Mouse (Mus musculus) embryonic facial prominence, embryonic 15.5 days (tissue): ENCODE results near the gene Nabp1. TPM values are rescaled to one million over a fixed set of nuclear protein-coding genes. Genes with fewer than 3 reads are reported as not detected.
"Not testable (repeated sequence)": the region's sequence is repeated elsewhere in the genome, so short reads cannot be mapped to it uniquely, and the experiment has no call there.

Source experiments
- ATAC-seq: fragments of 200-750 bp; cut with Nextera tagmentation; 2 replicates; pipeline ENCODE4 v1.8.0; 2017; ENCODE audit warnings: low read depth, moderate TSS enrichment; ENCODE audit not compliant: insufficient number of reproducible peaks, low FRiP score, low TSS enrichment
- H3K27ac ChIP-seq: fragments of 300-500 bp; sonication (generic); replicated peaks from 2 replicates; pipeline ENCODE4 v1.5.1; 2015; ENCODE audit warnings: mild to moderate bottlenecking, inconsistent platforms
- H3K27me3 ChIP-seq: fragments of 300-500 bp; sonication (generic); 2 replicates; pipeline ENCODE4 v1.6.1; 2015; ENCODE audit warnings: inconsistent platforms
- H3K36me3 ChIP-seq: fragments of 300-500 bp; sonication (generic); 2 replicates; pipeline ENCODE4 v1.6.1; 2015; ENCODE audit warnings: mild to moderate bottlenecking, inconsistent platforms
- H3K4me1 ChIP-seq: fragments of 300-500 bp; sonication (generic); 2 replicates; pipeline ENCODE4 v1.6.1; 2015; ENCODE audit warnings: inconsistent platforms
- H3K4me2 ChIP-seq: fragments of 300-500 bp; sonication (generic); replicated peaks from 2 replicates; pipeline ENCODE4 v1.6.1; 2015; ENCODE audit warnings: mild to moderate bottlenecking, inconsistent platforms
- H3K4me3 ChIP-seq: fragments of 300-500 bp; sonication (generic); replicated peaks from 2 replicates; pipeline ENCODE4 v1.5.1; 2015; ENCODE audit warnings: mild to moderate bottlenecking, inconsistent platforms
- H3K9ac ChIP-seq: fragments of 300-500 bp; sonication (generic); 2 replicates; pipeline ENCODE4 v1.6.1; 2015; ENCODE audit warnings: inconsistent platforms
- H3K9me3 ChIP-seq: fragments of 300-500 bp; sonication (generic); replicated peaks from 2 replicates; pipeline ENCODE4 v1.6.1; 2016; ENCODE audit warnings: inconsistent platforms
- WGBS: fragments of 180-500 bp; shearing (Covaris S2); methylation state at CpG from one replicate; pipeline ENCODE4 v1.1.7; 2015; 5-methylcytosine and 5-hydroxymethylcytosine counted together
- polyA plus RNA-seq: library from polyadenylated mRNA; unstranded; fragments of >200 nt; fragmentation: Nextera tagmentation; extraction: Ambion mirVana; gene quantifications from 2 replicates; pipeline ENCODE4 v1.2.1, GENCODE M21; 2015

Gene Nabp1
- polyA plus RNA-seq, 1 experiment from 2014 or later: 7.8 TPM

DNA sequence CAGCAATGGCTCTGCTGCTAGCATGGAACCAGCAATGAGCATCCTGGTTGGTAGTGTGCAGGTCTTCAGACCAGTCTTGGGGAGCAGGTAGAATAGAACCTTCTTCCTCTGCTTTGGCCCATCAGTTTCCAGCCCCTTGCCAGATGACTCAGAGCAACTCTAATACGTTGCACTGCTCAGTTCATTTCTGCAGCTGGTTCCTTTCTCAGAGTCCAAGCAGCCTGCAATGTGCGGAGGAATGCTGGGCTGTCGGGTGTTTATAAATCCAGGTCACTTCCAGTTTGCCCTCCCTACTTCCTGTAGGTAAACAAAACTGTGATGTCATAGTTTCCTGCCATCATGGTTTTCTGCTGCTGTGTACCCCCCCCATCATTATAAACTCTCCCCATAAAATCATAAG is 21.0 kb downstream of the Nabp1 start:
- Histone ChIP-seq H3K27me3 (no peaks in the 10 kb centered on the region), H3K4me1 (no peaks in the 10 kb centered on the region), H3K4me3 (no peak overlapping the region), H3K9ac (no peak overlapping the region), H3K36me3 (no peaks in the 10 kb centered on the region), H3K9me3 (no peaks in the 10 kb centered on the region), H3K27ac (no peak overlapping the region), H3K4me2 (no peak overlapping the region)
- WGBS: 68% methylated on average over 3 of the region's 3 CpGs
- no peak for ATAC-seq

DNA sequence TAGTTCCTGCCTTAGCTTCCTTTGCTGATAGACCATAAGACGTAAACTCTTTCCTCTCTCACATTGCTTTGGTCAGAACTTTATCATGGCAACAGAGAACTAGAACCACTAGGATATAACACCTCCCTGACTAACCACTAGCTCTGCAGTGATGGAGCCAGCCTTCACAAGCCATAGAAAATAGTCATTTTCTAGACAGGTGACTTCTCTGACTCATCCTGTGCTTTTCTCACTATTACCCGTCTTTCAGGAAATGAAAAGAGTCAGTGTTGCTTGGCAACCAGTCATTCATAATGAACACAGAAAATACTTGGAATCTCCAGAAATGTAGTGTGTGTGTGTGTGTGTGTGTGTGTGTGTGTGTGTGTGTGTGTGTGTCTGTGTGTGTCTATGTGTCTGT is 29.4 kb downstream of the Nabp1 start:
- no peak for ATAC-seq
- no peak overlapping the region for H3K4me2 ChIP-seq
- H3K36me3 ChIP-seq: no peaks in the 10 kb centered on the region
- H3K4me3 ChIP-seq: no peak overlapping the region
- no peaks in the 10 kb centered on the region for H3K9me3 ChIP-seq
- H3K27me3 ChIP-seq: no peaks in the 10 kb centered on the region
- 53% methylated on average over 2 of the region's 2 CpGs for WGBS
- H3K9ac ChIP-seq: no peak overlapping the region
- H3K4me1 ChIP-seq: no peaks in the 10 kb centered on the region
- no peak overlapping the region for H3K27ac ChIP-seq

DNA sequence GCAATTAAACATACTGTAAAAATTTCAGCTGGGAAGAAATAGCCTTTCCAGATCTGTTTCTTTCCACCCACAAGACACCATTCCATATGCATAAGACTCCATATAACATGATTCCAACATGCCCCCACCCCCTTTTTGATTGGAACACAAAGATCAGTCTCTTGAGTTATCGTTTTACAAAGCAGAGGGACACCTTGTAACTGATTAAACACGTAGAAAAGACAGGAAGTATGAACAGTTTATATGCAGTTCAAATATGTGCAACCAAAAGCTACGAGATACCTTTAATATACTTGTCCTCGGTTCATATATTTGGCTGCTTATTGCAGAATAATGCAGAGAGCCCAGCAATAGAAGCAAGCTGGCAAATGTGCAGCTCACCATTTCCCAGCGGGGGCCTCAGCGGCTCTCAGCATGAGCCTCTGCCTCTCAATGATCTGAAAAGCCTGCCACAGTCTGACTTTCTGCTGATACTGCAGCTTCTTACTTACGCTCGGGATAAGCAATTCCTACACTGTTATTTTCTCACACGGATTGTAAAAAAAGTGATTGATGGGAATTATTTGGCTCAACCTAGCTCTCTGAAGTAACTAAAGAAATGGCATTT is 32.3 kb downstream of the Nabp1 start:
- H3K4me1 ChIP-seq: no peaks in the 10 kb centered on the region
- H3K4me2 ChIP-seq: no peak overlapping the region
- H3K9me3 ChIP-seq: no peaks in the 10 kb centered on the region
- H3K9ac ChIP-seq: no peak overlapping the region
- no peaks in the 10 kb centered on the region for H3K27me3 ChIP-seq
- no peaks in the 10 kb centered on the region for H3K36me3 ChIP-seq
- no peak for ATAC-seq
- WGBS: 29% methylated on average over 9 of the region's 9 CpGs
- H3K27ac ChIP-seq: no peak overlapping the region
- H3K4me3 ChIP-seq: no peak overlapping the region

DNA sequence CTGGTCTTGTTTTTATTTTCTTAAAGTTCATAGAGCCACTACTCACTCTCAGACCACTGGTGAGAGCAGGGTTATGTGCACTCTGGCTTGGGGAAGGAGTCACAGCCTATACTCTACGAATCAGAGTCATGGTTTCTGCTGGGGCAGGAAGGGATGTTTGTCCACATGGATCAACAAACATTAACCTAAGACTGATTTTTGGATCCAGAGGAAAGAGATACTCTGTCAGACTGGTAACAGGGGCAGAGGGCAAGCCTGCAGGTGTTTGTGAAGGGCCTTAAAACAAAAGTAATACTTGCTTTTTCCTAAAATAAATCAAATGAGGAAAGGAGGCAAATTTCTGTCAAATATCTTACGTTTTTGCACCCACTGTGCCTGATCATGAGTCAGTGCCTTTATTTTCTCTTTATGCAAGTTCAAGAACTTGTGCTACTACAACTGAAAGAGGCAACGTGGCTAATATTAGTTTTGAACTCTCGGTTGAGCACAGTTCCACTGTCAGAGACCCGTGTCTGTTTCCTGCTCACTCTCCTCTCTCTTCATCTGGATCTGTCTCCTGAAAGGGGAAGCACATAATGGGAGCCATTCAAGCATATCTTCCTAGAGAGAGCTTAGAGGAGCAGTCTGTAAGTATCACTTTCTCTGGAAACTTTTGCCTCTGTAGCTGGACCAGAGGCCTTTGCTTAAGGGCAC is 32.9 kb downstream of the Nabp1 start:
- Histone ChIP-seq H3K27me3 (no peaks in the 10 kb centered on the region), H3K9ac (no peak overlapping the region), H3K4me2 (no peak overlapping the region), H3K36me3 (no peaks in the 10 kb centered on the region), H3K9me3 (no peaks in the 10 kb centered on the region), H3K4me3 (no peak overlapping the region), H3K27ac (no peak overlapping the region), H3K4me1 (no peaks in the 10 kb centered on the region)
- 47% methylated on average over 5 of the region's 5 CpGs for WGBS
- no peak for ATAC-seq

DNA sequence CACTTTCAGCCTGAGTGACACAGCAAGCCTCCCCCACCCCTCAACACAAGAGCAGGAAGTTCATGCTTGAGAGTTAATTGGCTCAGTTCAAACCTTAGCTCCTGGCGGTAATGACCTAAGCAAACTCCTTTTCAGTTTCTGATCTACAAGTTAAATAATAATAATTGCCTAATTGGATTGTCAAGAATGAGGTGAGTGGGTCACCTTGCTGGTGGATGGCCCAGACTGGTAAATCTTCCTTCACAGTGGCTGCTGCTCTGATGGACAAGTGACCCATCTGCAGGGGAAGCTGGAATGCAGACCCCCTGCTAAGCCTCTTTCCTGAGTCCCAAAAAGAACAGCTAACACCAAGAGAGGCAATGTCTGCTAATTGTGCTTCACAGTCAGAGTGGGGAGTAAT is 48.5 kb downstream of the Nabp1 start:
- Histone ChIP-seq H3K27me3 (no peaks in the 10 kb centered on the region), H3K27ac (no peak overlapping the region), H3K36me3 (no peaks in the 10 kb centered on the region), H3K9me3 (no peaks in the 10 kb centered on the region), H3K4me2 (no peak overlapping the region), H3K4me3 (no peak overlapping the region), H3K9ac (no peak overlapping the region), H3K4me1 (no peaks in the 10 kb centered on the region)
- ATAC-seq: no peak
- 3% methylated on average over 1 of the region's 1 CpGs for WGBS

DNA sequence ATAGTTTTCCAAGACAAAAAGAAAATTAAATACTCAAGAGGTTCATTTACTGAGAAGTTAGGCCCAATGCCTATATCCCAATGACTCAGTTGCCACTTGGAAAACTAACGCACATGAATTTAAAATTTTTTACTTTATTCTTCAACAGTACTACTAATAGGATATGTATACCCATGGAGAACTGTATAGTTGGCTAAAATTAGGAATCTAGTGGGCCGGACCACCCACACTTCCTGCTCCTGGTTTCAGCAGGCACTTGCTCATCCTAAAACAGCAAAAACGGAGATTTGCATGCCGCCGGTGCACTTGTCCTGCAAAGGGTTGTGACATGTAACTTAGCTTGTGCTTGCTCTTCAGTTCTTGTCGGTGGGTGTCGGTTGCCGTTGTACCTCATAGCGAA is 51.9 kb downstream of the Nabp1 start:
- H3K4me2 ChIP-seq: no peak overlapping the region
- H3K9ac ChIP-seq: no peak overlapping the region
- 94% methylated on average over 9 of the region's 9 CpGs for WGBS
- no peaks in the 10 kb centered on the region for H3K27me3 ChIP-seq
- no peaks in the 10 kb centered on the region for H3K36me3 ChIP-seq
- H3K27ac ChIP-seq: no peak overlapping the region
- no peak overlapping the region for H3K4me3 ChIP-seq
- no peak for ATAC-seq
- no peaks in the 10 kb centered on the region for H3K4me1 ChIP-seq
- no peaks in the 10 kb centered on the region for H3K9me3 ChIP-seq

DNA sequence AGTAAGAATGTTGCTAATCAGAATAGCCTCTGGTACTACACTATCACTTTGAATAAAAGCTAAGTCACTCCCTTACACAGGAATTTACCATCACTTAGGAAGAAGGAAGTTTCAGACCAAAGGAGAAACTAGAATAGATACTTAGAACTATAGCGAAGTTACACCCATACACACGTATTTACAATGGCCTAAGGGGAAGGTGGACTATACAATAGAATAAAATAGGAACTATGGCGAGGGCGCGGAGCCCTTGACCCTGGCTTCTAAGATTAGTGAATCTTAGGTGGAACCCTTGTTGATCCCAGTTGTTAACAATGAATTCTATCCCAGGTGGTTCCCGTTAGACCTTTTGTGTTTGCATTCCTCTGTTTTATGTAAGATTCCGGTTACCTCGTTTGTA is 57.2 kb downstream of the Nabp1 start:
- H3K4me2 ChIP-seq, H3K27ac ChIP-seq, ATAC-seq, H3K4me3 ChIP-seq, H3K36me3 ChIP-seq, H3K9ac ChIP-seq, H3K4me1 ChIP-seq, H3K27me3 ChIP-seq, H3K9me3 ChIP-seq: not testable (repeated sequence)
- WGBS: 95% methylated on average over 8 of the region's 8 CpGs

DNA sequence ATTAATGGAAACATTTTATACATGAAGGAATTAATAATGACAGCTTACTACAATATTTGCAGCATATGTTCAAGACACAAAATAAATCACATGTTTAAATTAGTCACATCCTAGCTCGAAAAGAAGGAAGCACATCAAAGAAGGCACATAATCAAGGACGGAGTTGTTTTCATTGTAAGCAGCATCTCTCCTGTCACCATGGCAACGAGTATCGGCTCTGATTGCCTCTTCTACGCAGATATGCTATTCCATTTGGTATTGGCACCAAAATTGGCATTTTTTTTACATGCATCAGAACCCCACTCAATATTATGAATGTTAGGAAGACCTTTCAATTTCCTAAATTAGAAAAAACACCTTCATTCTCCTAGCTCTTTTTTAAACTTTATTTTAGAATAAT is 59.5 kb downstream of the Nabp1 start:
- Histone ChIP-seq H3K27me3 (no peaks in the 10 kb centered on the region), H3K36me3 (no peaks in the 10 kb centered on the region), H3K9ac (no peak overlapping the region), H3K4me1 (no peaks in the 10 kb centered on the region), H3K4me3 (no peak overlapping the region), H3K4me2 (no peak overlapping the region), H3K9me3 (no peaks in the 10 kb centered on the region), H3K27ac (no peak overlapping the region)
- 49% methylated on average over 5 of the region's 5 CpGs for WGBS
- no peak for ATAC-seq

Other genes starting within 250 kb of the Nabp1 start
- 43.3 and 50.5 TPM in 2 replicates for gene Cavin2, start 189.3 kb downstream of the Nabp1 start, polyA plus RNA-seq